Mouse (Mus musculus): ENCODE measurements around the gene Zfp935.
A peak's percentile ranks its signal among the peaks of the same experiment; 100 is the strongest.
"Not testable (repeated sequence)": the region's sequence is repeated elsewhere in the genome, so short reads cannot be mapped to it uniquely, and the experiment has no call there.

Gene Zfp935

GRCm38 (mm10) chr13:62558189-62559110, at the start of gene Zfp935:
Gene Zfp935 (minus strand): TSS chr13:62558511.
- DNase-seq = peak; percentile 81

- DNase-seq = not testable (repeated sequence)
Measured at GRCm38 (mm10) chr13:62571099-62571498, 12.8 kb upstream of the Zfp935 start, which contains the start of gene Zfp934. Gene Zfp934 (minus strand): TSS chr13:62571199.

GRCm38 (mm10) chr13:62561696-62562095, 3.4 kb upstream of the Zfp935 start:
- peak; percentile 32 for DNase-seq

- not testable (repeated sequence) for DNase-seq
Measured at GRCm38 (mm10) chr13:62530129-62530528, 28.2 kb downstream of the Zfp935 start.

GRCm38 (mm10) chr13:62510641-62511420, 47.5 kb downstream of the Zfp935 start:
- DNase-seq = not testable (repeated sequence)

- peak; percentile 30 for DNase-seq
Measured at GRCm38 (mm10) chr13:62472661-62473060, 85.7 kb downstream of the Zfp935 start.

GRCm38 (mm10) chr13:62469947-62470346, 88.4 kb downstream of the Zfp935 start:
- peak; percentile 69 for DNase-seq

GRCm38 (mm10) chr13:62466424-62467334, 91.6 kb downstream of the Zfp935 start, which contains the start of gene Gm49359:
Gene Gm49359 (minus strand): TSS chr13:62466832.
- peak; percentile 97 for DNase-seq
